Mouse (Mus musculus) CH12.LX (cell line): ENCODE measurements around the gene Pfn1. TPM values are rescaled to one million over a fixed set of nuclear protein-coding genes. Genes with fewer than 3 reads are reported as not detected.

Experiments used
- DNase-seq: peaks from one replicate; pipeline ENCODE4 v3.0.0-alpha.2; 2013; ENCODE audit errors: extremely low read depth
- H3K27ac ChIP-seq: 2 replicates; pipeline ENCODE4 v1.5.1; 2012; ENCODE audit warnings: low read depth, mild to moderate bottlenecking, control low read depth, moderate library complexity; ENCODE audit not compliant: insufficient read depth
- H3K27me3 ChIP-seq: replicated peaks from 2 replicates; pipeline ENCODE3; 2012; ENCODE audit warnings: inconsistent platforms
- H3K36me3 ChIP-seq, 2 experiments: replicated peaks in 1 of 2; 2 replicates each; pipeline versions ENCODE3 to v1.6.1; 2012; ENCODE audit warnings: inconsistent platforms in 1 of 2, low read length in 1 of 2, mild to moderate bottlenecking in 1 of 2, mixed read lengths in 1 of 2, moderate library complexity in 1 of 2; ENCODE audit not compliant: control insufficient read depth in 1 of 2, insufficient read depth in 1 of 2
- H3K4me1 ChIP-seq, 2 experiments: 2 replicates each; pipeline ENCODE4 v1.6.1; 2012; ENCODE audit warnings: inconsistent platforms in 1 of 2, moderate library complexity in 1 of 2; ENCODE audit not compliant: insufficient read depth in 2 of 2, control insufficient read depth in 1 of 2
- H3K4me2 ChIP-seq: 2 replicates; pipeline ENCODE4 v1.6.1; 2012; ENCODE audit warnings: low read depth, mild to moderate bottlenecking, control low read depth; ENCODE audit not compliant: poor library complexity, insufficient read depth, severe bottlenecking
- H3K4me3 ChIP-seq, 3 experiments: fragments of 150-350 bp in 1 of 3; sonication (generic) in 1 of 3; replicated peaks in 1 of 3; 2 replicates each; pipeline versions ENCODE3 to v1.5.1; 2011 to 2012; ENCODE audit warnings: low read depth in 2 of 3, low read length in 2 of 3, mild to moderate bottlenecking in 2 of 3, moderate library complexity in 2 of 3, control low read depth in 1 of 3, improper control_type of control experiment in 1 of 3, inconsistent platforms in 1 of 3, mixed read lengths in 1 of 3; ENCODE audit not compliant: poor library complexity in 1 of 3
- H3K79me2 ChIP-seq: replicated peaks from 2 replicates; pipeline ENCODE4 v1.6.1; 2012; ENCODE audit warnings: mild to moderate bottlenecking, moderate library complexity; ENCODE audit not compliant: control insufficient read depth, poor library complexity, insufficient read depth, severe bottlenecking; ENCODE audit errors: extremely low read depth
- H3K9ac ChIP-seq: 2 replicates; pipeline ENCODE4 v1.6.1; 2012; ENCODE audit warnings: low read depth, mild to moderate bottlenecking, control low read depth, moderate library complexity; ENCODE audit not compliant: insufficient read depth
- H3K9me3 ChIP-seq: replicated peaks from 2 replicates; pipeline ENCODE3; 2012; ENCODE audit warnings: low read length, inconsistent platforms, mixed read lengths
- BHLHE40 ChIP-seq: IDR thresholded peaks from 2 replicates; pipeline ENCODE4 v1.6.1; 2011; ENCODE audit warnings: mild to moderate bottlenecking, low read depth, low read length, improper control_type of control experiment
- CHD1 ChIP-seq: IDR thresholded peaks from 2 replicates; pipeline ENCODE4 v1.6.1; 2012; ENCODE audit warnings: low read depth, low read length, improper control_type of control experiment, inconsistent platforms
- CHD2 ChIP-seq: IDR thresholded peaks from 2 replicates; pipeline ENCODE4 v1.6.1; 2011; ENCODE audit warnings: low read length, improper control_type of control experiment
- CTCF ChIP-seq, 2 experiments: IDR thresholded peaks in 1 of 2; conservative IDR thresholded peaks in 1 of 2; 2 replicates each; pipeline ENCODE4 v1.5.1; 2011 to 2012; ENCODE audit warnings: low read depth in 2 of 2, low read length in 2 of 2, improper control_type of control experiment in 1 of 2, inconsistent platforms in 1 of 2, mild to moderate bottlenecking in 1 of 2, moderate library complexity in 1 of 2
- E2F4 ChIP-seq: IDR thresholded peaks from 2 replicates; pipeline ENCODE4 v1.6.1; 2011; ENCODE audit warnings: low read depth, low read length, improper control_type of control experiment; ENCODE audit not compliant: insufficient replicate concordance
- ELF1 ChIP-seq: IDR thresholded peaks from 2 replicates; pipeline ENCODE4 v1.6.1; 2014; ENCODE audit warnings: low read depth, mild to moderate bottlenecking, inconsistent platforms, low read length, improper control_type of control experiment
- EP300 ChIP-seq: IDR thresholded peaks from 2 replicates; pipeline ENCODE4 v1.6.1; 2011; ENCODE audit warnings: low read length, improper control_type of control experiment
- ETS1 ChIP-seq: conservative IDR thresholded peaks from 2 replicates; pipeline ENCODE4 v1.6.1; 2012; ENCODE audit warnings: low read depth, mild to moderate bottlenecking, inconsistent platforms, low read length, improper control_type of control experiment, moderate library complexity
- GABPA ChIP-seq: IDR thresholded peaks from 2 replicates; pipeline ENCODE4 v1.6.1; 2012; ENCODE audit warnings: low read depth, low read length, improper control_type of control experiment, inconsistent platforms; ENCODE audit not compliant: insufficient replicate concordance
- HCFC1 ChIP-seq: IDR thresholded peaks from 2 replicates; pipeline ENCODE4 v1.6.1; 2012; ENCODE audit warnings: low read depth, mild to moderate bottlenecking, inconsistent platforms, low read length, improper control_type of control experiment
- IRF4 ChIP-seq: IDR thresholded peaks from 2 replicates; pipeline ENCODE4 v1.6.1; 2014; ENCODE audit warnings: low read depth, mild to moderate bottlenecking, inconsistent platforms, low read length, improper control_type of control experiment
- JUN ChIP-seq: IDR thresholded peaks from 2 replicates; pipeline ENCODE4 v1.6.1; 2011; ENCODE audit warnings: low read depth, mild to moderate bottlenecking, low read length, improper control_type of control experiment, moderate library complexity; ENCODE audit not compliant: insufficient read depth
- JUND ChIP-seq: conservative IDR thresholded peaks from 2 replicates; pipeline ENCODE4 v1.6.1; 2011; ENCODE audit warnings: low read depth, low read length, improper control_type of control experiment
- KAT2A ChIP-seq: IDR thresholded peaks from 2 replicates; pipeline ENCODE4 v1.6.1; 2012; ENCODE audit warnings: low read length, improper control_type of control experiment, inconsistent platforms; ENCODE audit not compliant: insufficient replicate concordance
- MAFK ChIP-seq: IDR thresholded peaks from 2 replicates; pipeline ENCODE4 v1.6.1; 2011; ENCODE audit warnings: low read length, improper control_type of control experiment; ENCODE audit not compliant: insufficient replicate concordance
- MAX ChIP-seq: IDR thresholded peaks from 2 replicates; pipeline ENCODE4 v1.6.1; 2011; ENCODE audit warnings: low read length, improper control_type of control experiment
- MAZ ChIP-seq: IDR thresholded peaks from 2 replicates; pipeline ENCODE4 v1.6.1; 2012; ENCODE audit warnings: low read depth, mild to moderate bottlenecking, inconsistent platforms, low read length, improper control_type of control experiment, moderate library complexity
- MEF2A ChIP-seq: IDR thresholded peaks from 2 replicates; pipeline ENCODE4 v1.6.1; 2014; ENCODE audit warnings: low read depth, mild to moderate bottlenecking, inconsistent platforms, low read length, improper control_type of control experiment, borderline replicate concordance
- MXI1 ChIP-seq: IDR thresholded peaks from 2 replicates; pipeline ENCODE4 v1.6.1; 2011; ENCODE audit warnings: mild to moderate bottlenecking, low read depth, low read length, improper control_type of control experiment
- MYC ChIP-seq: IDR thresholded peaks from 2 replicates; pipeline ENCODE4 v1.6.1; 2011; ENCODE audit warnings: low read depth, mild to moderate bottlenecking, improper control_type of control experiment, low read length
- NELFE ChIP-seq: IDR thresholded peaks from 2 replicates; pipeline ENCODE4 v1.6.1; 2011; ENCODE audit warnings: low read depth, low read length, improper control_type of control experiment
- NRF1 ChIP-seq: IDR thresholded peaks from 2 replicates; pipeline ENCODE4 v1.6.1; 2014; ENCODE audit warnings: low read depth, mild to moderate bottlenecking, inconsistent platforms, low read length, improper control_type of control experiment, moderate library complexity
- PAX5 ChIP-seq: IDR thresholded peaks from 2 replicates; pipeline ENCODE4 v1.6.1; 2012; ENCODE audit warnings: low read length, inconsistent platforms, mixed read lengths
- POLR2A ChIP-seq: IDR thresholded peaks from 2 replicates; pipeline ENCODE4 v1.6.1; 2011; ENCODE audit warnings: low read depth, mild to moderate bottlenecking, improper control_type of control experiment, low read length
- POLR2AphosphoS2 ChIP-seq: IDR thresholded peaks from 2 replicates; pipeline ENCODE4 v1.6.1; 2011; ENCODE audit warnings: low read depth, low read length, improper control_type of control experiment
- RAD21 ChIP-seq: IDR thresholded peaks from 2 replicates; pipeline ENCODE4 v1.6.1; 2011; ENCODE audit warnings: low read depth, mild to moderate bottlenecking, low read length, improper control_type of control experiment, moderate library complexity
- RCOR1 ChIP-seq: conservative IDR thresholded peaks from 2 replicates; pipeline ENCODE4 v1.6.1; 2012; ENCODE audit warnings: low read depth, mild to moderate bottlenecking, inconsistent platforms, low read length, improper control_type of control experiment
- SIN3A ChIP-seq: IDR thresholded peaks from 2 replicates; pipeline ENCODE4 v1.6.1; 2012; ENCODE audit warnings: low read length, improper control_type of control experiment, inconsistent platforms
- SMC3 ChIP-seq: IDR thresholded peaks from 2 replicates; pipeline ENCODE4 v1.6.1; 2011; ENCODE audit warnings: low read depth, low read length, improper control_type of control experiment
- TBP ChIP-seq: conservative IDR thresholded peaks from 2 replicates; pipeline ENCODE4 v1.6.1; 2011; ENCODE audit warnings: low read depth, low read length, improper control_type of control experiment
- TCF12 ChIP-seq: IDR thresholded peaks from 2 replicates; pipeline ENCODE4 v1.6.1; 2014; ENCODE audit warnings: low read depth, mild to moderate bottlenecking, inconsistent platforms, low read length, improper control_type of control experiment
- UBTF ChIP-seq: IDR thresholded peaks from 2 replicates; pipeline ENCODE4 v1.6.1; 2012; ENCODE audit warnings: low read depth, mild to moderate bottlenecking, inconsistent platforms, low read length, improper control_type of control experiment, moderate library complexity
- USF1 ChIP-seq: IDR thresholded peaks from 2 replicates; pipeline ENCODE4 v1.6.1; 2014; ENCODE audit warnings: low read depth, mild to moderate bottlenecking, inconsistent platforms, low read length, improper control_type of control experiment
- USF2 ChIP-seq: conservative IDR thresholded peaks from 2 replicates; pipeline ENCODE4 v1.6.1; 2011; ENCODE audit warnings: low read depth, low read length, improper control_type of control experiment
- ZC3H11A ChIP-seq: IDR thresholded peaks from 2 replicates; pipeline ENCODE4 v1.6.1; 2012; ENCODE audit warnings: low read depth, mild to moderate bottlenecking, inconsistent platforms, low read length, improper control_type of control experiment
- ZKSCAN1 ChIP-seq: IDR thresholded peaks from 2 replicates; pipeline ENCODE4 v1.6.1; 2012; ENCODE audit warnings: low read depth, inconsistent platforms, low read length, improper control_type of control experiment, borderline replicate concordance
- ZMIZ1 ChIP-seq: IDR thresholded peaks from 2 replicates; pipeline ENCODE4 v1.6.1; 2012; ENCODE audit warnings: low read depth, mild to moderate bottlenecking, inconsistent platforms, low read length, improper control_type of control experiment
- ZNF384 ChIP-seq: IDR thresholded peaks from 2 replicates; pipeline ENCODE4 v1.6.1; 2012; ENCODE audit warnings: low read depth, low read length, improper control_type of control experiment, inconsistent platforms
- dilution Hi-C: fragments of 300-500 bp; cut with MboI; formaldehyde crosslinking; loops from 2 replicates; pipeline ENCODE4 v1.14.3; 2020; ENCODE audit warnings: low sequenced_read_pairs; ENCODE audit not compliant: extremely low pct_unique_long_range_greater_than_20kb, extremely low pct_ligation_motif_present
- in situ Hi-C: fragments of 300-500 bp; cut with MboI; formaldehyde crosslinking; loops from 3 replicates; pipeline ENCODE4 v1.14.3; 2019; ENCODE audit warnings: low sequenced_read_pairs, low pct_ligation_motif_present, low pct_unique_long_range_greater_than_20kb, mixed read lengths
- polyA plus RNA-seq: library from polyadenylated mRNA; unstranded; fragments of >175 nt; gene quantifications from 2 replicates; pipeline ENCODE4 v1.2.1, GENCODE M21; 2012; ENCODE audit warnings: low read depth; ENCODE audit not compliant: insufficient read length
- total RNA-seq, 2 experiments: library from RNA; depleted of rRNA; stranded (reverse); fragments of 300-350 nt in 1 of 2; fragments of >200 nt in 1 of 2; gene quantifications; 2 replicates each; pipeline ENCODE4 v1.2.3; 2012 to 2014

Pfn1 gene
- total and polyA plus RNA-seq, 3 experiments: 844 to 2,624 (median 1,045) TPM

DNA sequence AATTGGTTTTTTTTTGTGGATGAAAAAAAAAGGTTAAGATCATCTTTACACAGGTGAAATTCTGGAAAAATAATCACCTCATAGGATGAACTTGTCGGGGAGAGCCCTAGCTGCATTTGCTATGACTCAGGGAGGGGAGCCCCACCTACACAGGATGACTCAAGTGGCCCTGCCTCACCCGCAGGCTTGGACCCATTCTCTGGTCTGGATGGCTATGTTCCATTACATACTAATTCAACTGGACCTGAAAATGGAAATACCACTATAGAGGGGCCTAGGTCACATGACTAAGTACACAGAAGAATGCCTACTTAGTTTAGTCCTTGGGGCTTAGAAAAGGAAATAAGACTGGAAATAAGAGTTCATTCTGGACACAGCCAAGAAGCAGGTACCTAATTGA lies 3.1 kb downstream of the Pfn1 start:
- Histone ChIP-seq H3K36me3 (peaks cover 38 to 49% of the 10 kb centered on the region in 2 experiments), H3K9ac (peak overlapping the region; percentile 99)
- in situ Hi-C loops: no loop called here
- DNase-seq: peak; percentile 73
- TF ChIP-seq POLR2AphosphoS2 (no peak), EP300 (peak; percentile 61; the same call in 1 of the 2 replicates), USF2 (no peak; the same call in 1 of the 2 replicates), TCF12 (0 out of 2 replicates have a peak, but pooled peaks have one; percentile 26), HCFC1 (no peak), SMC3 (0 out of 2 replicates have a peak, but pooled peaks have one; percentile 10), IRF4 (peak; percentile 46; the same call in 1 of the 2 replicates), RAD21 (no peak), NRF1 (no peak), TBP (no peak), PAX5 (no peak), ELF1 (no peak), UBTF (no peak), JUN (no peak), ZMIZ1 (peak; percentile 69; the same call in 1 of the 2 replicates), GABPA (no peak), MAX (0 out of 2 replicates have a peak, but pooled peaks have one; percentile 36), ZC3H11A (no peak), NELFE (no peak), POLR2A (no peak), MYC (no peak), MXI1 (peak; percentile 53; the same call in 1 of the 2 replicates), ETS1 (peak; percentile 85), RCOR1 (peak; percentile 72; the same call in 1 of the 2 replicates), USF1 (peak; percentile 50), E2F4 (no peak), MAFK (no peak), MAZ (no peak), ZNF384 (no peak; the same call in 1 of the 2 replicates), BHLHE40 (peak; percentile 77), CHD2 (peak; percentile 67; the same call in 1 of the 2 replicates), KAT2A (no peak), JUND (no peak; the same call in 1 of the 2 replicates), CTCF (conservative IDR thresholded peaks at IDR 0.05 in 1 of 2, IDR thresholded peaks at IDR 0.05 in 1 of 2; ENCODE audit: low read depth in 2 of 2, low read length in 2 of 2) (no peak), ZKSCAN1 (no peak), SIN3A (peak; percentile 91), CHD1 (peak; percentile 93; the same call in 1 of the 2 replicates), MEF2A (peak; percentile 40; the same call in 1 of the 2 replicates)
- TF ChIP-seq, all 38 proteins: peak for 15
- Histone ChIP-seq H3K4me1 (peaks cover 18 to 47% of the 10 kb centered on the region in 2 experiments), H3K9me3 (no peaks in the 10 kb centered on the region), H3K4me3 (peak overlapping the region in 1 of 3 experiments; percentile 26), H3K79me2 (peaks cover 70% of the 10 kb centered on the region), H3K4me2 (peak overlapping the region; percentile 87; the same call in 1 of the 2 replicates), H3K27ac (0 out of 2 replicates have a peak overlapping the region, but pooled peaks have one; percentile 2), H3K27me3 (no peaks in the 10 kb centered on the region)
- dilution Hi-C loops: no loop called here
